Mouse (Mus musculus) heart, postnatal 0 days (tissue): ENCODE measurements around the gene Fgf18.

ENCODE experiments used
- CTCF ChIP-seq: IDR thresholded peaks from 2 replicates; pipeline ENCODE4 v1.5.1; 2016; ENCODE audit warnings: antibody characterized with exemption, control low read depth, low read depth
- EP300 ChIP-seq: IDR thresholded peaks from 2 replicates; pipeline ENCODE4 v1.6.1; 2016; ENCODE audit warnings: antibody characterized with exemption, low read depth

- TF ChIP-seq CTCF (no peak), EP300 (no peak)
These were observed 8.5 kb downstream of the Fgf18 start for GRCm38 (mm10) chr11:33138686-33139085.
